Mouse (Mus musculus) adrenal gland, postnatal 0 days (tissue): ENCODE measurements around the gene Olfr916. TPM values are rescaled to one million over a fixed set of nuclear protein-coding genes. Genes with fewer than 3 reads are reported as not detected.

Experiments
- polyA plus RNA-seq: library from polyadenylated mRNA; unstranded; fragments of >200 nt; fragmentation: Nextera tagmentation; extraction: Ambion mirVana; gene quantifications from 2 replicates; pipeline ENCODE4 v1.2.1, GENCODE M21; 2015

Olfr916 gene
- polyA plus RNA-seq: not detected in 2 replicates

DNA sequence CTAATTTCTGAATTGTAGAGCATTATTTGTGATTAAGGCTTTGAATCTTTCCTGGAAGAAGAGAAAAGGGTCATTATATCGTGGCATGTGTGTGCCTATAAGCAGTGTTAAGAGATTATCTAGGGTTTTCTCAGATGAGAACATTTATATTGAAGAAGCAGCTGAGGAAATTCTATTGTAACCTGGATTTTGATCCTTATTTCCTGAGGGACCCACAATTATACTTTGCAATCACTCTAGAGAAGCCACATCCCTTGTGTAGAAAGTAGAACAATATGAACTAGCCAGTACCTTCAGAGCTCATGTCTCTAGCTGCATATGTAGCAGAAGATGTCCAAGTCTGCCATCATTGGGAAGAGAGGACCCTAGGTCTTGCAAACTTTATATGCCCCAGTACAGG is at the start of gene Olfr916:
Gene Olfr916, minus strand, starts transcription at position 101 of the 400 bp plus-strand sequence.

DNA sequence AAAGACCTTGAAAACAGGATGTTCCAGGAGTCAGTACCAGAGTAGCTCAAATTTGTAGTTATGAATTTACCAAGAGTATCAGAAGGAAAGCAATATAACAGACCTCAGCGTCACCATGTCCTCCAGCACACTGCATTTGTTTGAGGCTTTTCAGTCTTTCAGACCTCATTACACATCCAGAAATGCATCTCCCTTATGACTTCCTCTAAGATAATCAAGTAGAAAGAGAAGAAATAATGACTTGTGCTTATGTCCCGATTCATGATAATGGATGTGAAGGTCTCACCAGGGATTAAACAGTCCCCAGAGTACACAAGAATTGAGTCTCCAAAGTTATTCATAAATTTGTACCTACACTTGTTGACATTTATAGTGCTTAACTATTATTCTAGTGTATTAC is 14.8 kb upstream of the Olfr916 start, which contains the start of gene Olfr918:
Gene Olfr918, minus strand, starts transcription at position 101 of the 400 bp plus-strand sequence.

DNA sequence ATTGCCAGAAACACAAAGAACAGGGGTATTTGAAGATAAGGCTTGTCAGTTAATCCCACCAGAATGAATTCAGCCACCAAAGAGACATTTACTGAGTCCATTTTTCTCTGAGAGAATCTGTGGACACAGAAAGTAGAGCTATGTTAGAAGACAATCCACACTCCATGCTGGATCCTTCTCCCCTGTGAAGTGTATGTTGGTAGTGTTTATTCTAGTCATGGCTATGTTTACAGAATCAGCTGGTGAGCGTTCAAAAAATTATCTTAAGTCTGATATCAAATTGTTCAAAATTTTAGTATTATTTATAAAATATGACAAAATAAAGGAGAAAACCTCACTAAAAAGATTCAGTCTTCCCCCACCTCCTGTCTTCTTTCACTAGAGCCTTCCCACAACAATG is 6.1 kb upstream of the Olfr916 start, which contains the start of gene Olfr917:
Gene Olfr917, minus strand, starts transcription at position 101 of the 400 bp plus-strand sequence.

Other genes starting within 250 kb of the Olfr916 start
- gene Olfr901, start 230.4 kb downstream of the Olfr916 start, polyA plus RNA-seq: not detected in 2 replicates
- not detected in 2 replicates for gene Olfr902, start 212.2 kb downstream of the Olfr916 start, polyA plus RNA-seq
- not detected in 2 replicates for gene Olfr904, start 196.7 kb downstream of the Olfr916 start, polyA plus RNA-seq
- not detected in 2 replicates for gene Olfr905, start 188.8 kb downstream of the Olfr916 start, polyA plus RNA-seq
- not detected in 2 replicates for gene Olfr906, start 172.8 kb downstream of the Olfr916 start, polyA plus RNA-seq
- gene Olfr907, start 164.1 kb downstream of the Olfr916 start, polyA plus RNA-seq: not detected in 2 replicates
- gene Olfr911-ps1, start 138.3 kb downstream of the Olfr916 start, polyA plus RNA-seq: not detected in 2 replicates
- gene Olfr910, start 122.0 kb downstream of the Olfr916 start, polyA plus RNA-seq: not detected in 2 replicates
- not detected in 2 replicates for gene Olfr912, start 79.7 kb downstream of the Olfr916 start, polyA plus RNA-seq
- gene Olfr913, start 67.1 kb downstream of the Olfr916 start, polyA plus RNA-seq: not detected in 2 replicates
- not detected in 2 replicates for gene Olfr914, start 54.8 kb downstream of the Olfr916 start, polyA plus RNA-seq
- not detected in 2 replicates for gene Olfr917, start 6.0 kb upstream of the Olfr916 start, polyA plus RNA-seq
- not detected in 2 replicates for gene Olfr918, start 14.7 kb upstream of the Olfr916 start, polyA plus RNA-seq
- not detected in 2 replicates for gene Olfr919, start 43.8 kb upstream of the Olfr916 start, polyA plus RNA-seq
- 27.9 and 38.3 TPM in 2 replicates for gene Vwa5a, start 58.4 kb upstream of the Olfr916 start, polyA plus RNA-seq
- 0.13 and 0.35 TPM in 2 replicates for gene Olfr920, start 92.4 kb upstream of the Olfr916 start, polyA plus RNA-seq
- gene Olfr921, start 113.2 kb upstream of the Olfr916 start, polyA plus RNA-seq: not detected in 2 replicates
- gene Olfr922, start 154.7 kb upstream of the Olfr916 start, polyA plus RNA-seq: not detected in 2 replicates
- not detected in 2 replicates for gene Olfr923, start 166.7 kb upstream of the Olfr916 start, polyA plus RNA-seq
- not detected in 2 replicates for gene Olfr924, start 184.6 kb upstream of the Olfr916 start, polyA plus RNA-seq
- gene Olfr26, start 195.2 kb upstream of the Olfr916 start, polyA plus RNA-seq: not detected in 2 replicates
- not detected in 2 replicates for gene Olfr926, start 217.3 kb upstream of the Olfr916 start, polyA plus RNA-seq